Mouse (Mus musculus): ENCODE measurements at regions not wholly inside any gene's neighbourhood (a gene's known extent, or its start where the extent isn't known, plus 50 kb on each side); places are given as distances from the start of the nearest gene placed in this dataset.
A peak's percentile ranks its signal among the peaks of the same experiment; 100 is the strongest.

- H3K27ac ChIP-seq (ENCODE audit: low read length) = no peak overlapping the region
- H3K4me1 ChIP-seq (ENCODE audit: control insufficient read depth, insufficient read depth, low read length) = peaks cover 3% of the 10 kb centered on the region; the same call in 1 of the 2 replicates
- H3K9me3 ChIP-seq (replicated peaks; ENCODE audit: control insufficient read depth, low read length) = no peaks in the 10 kb centered on the region
- 35% methylated on average over 3 of the region's 3 CpGs for WGBS
- H3K4me3 ChIP-seq (ENCODE audit: low read length) = no peak overlapping the region
- no peak overlapping the region for H3K4me2 ChIP-seq (ENCODE audit: low read depth, low read length)
- no peak for ATAC-seq (replicated peaks; ENCODE audit: extremely low read depth, insufficient read depth, low FRiP score)
- no peak overlapping the region for H3K9ac ChIP-seq (ENCODE audit: low read length)
- no peaks in the 10 kb centered on the region; the same call in 1 of the 2 replicates for H3K27me3 ChIP-seq (ENCODE audit: control insufficient read depth, insufficient read depth, low read length)
- no peaks in the 10 kb centered on the region for H3K36me3 ChIP-seq (ENCODE audit: control insufficient read depth, insufficient read depth)
Observed at GRCm38 (mm10) chr19:14785661-14786060, 187.8 kb upstream of the Tle4 start.

- no peak for ATAC-seq (replicated peaks; ENCODE audit: extremely low read depth, insufficient read depth, low FRiP score)
- H3K27me3 ChIP-seq (ENCODE audit: control insufficient read depth, insufficient read depth, low read length) = peaks cover 4% of the 10 kb centered on the region; the same call in 1 of the 2 replicates
- H3K27ac ChIP-seq (ENCODE audit: low read length) = no peak overlapping the region
- no peak overlapping the region for H3K9ac ChIP-seq (ENCODE audit: low read length)
- no peaks in the 10 kb centered on the region; the same call in 1 of the 2 replicates for H3K4me1 ChIP-seq (ENCODE audit: control insufficient read depth, insufficient read depth, low read length)
- no peaks in the 10 kb centered on the region for H3K9me3 ChIP-seq (replicated peaks; ENCODE audit: control insufficient read depth, low read length)
- H3K36me3 ChIP-seq (ENCODE audit: control insufficient read depth, insufficient read depth) = no peaks in the 10 kb centered on the region
- no peak overlapping the region for H3K4me2 ChIP-seq (ENCODE audit: low read depth, low read length)
- WGBS = 39% methylated on average over 7 of the region's 7 CpGs
- no peak overlapping the region for H3K4me3 ChIP-seq (ENCODE audit: low read length)
Observed at GRCm38 (mm10) chr19:14777709-14778108, 179.9 kb upstream of the Tle4 start.

- 16% methylated on average over 10 of the region's 10 CpGs for WGBS
- H3K9me3 ChIP-seq (replicated peaks; ENCODE audit: control insufficient read depth, low read length) = no peaks in the 10 kb centered on the region
- no peak overlapping the region; the same call in 1 of the 2 replicates for H3K4me2 ChIP-seq (ENCODE audit: low read depth, low read length)
- H3K4me3 ChIP-seq (ENCODE audit: low read length) = no peak overlapping the region
- no peak overlapping the region for H3K9ac ChIP-seq (ENCODE audit: low read length)
- H3K27ac ChIP-seq (ENCODE audit: low read length) = no peak overlapping the region
- H3K36me3 ChIP-seq (ENCODE audit: control insufficient read depth, insufficient read depth) = no peaks in the 10 kb centered on the region
- peaks cover 4% of the 10 kb centered on the region; the same call in 1 of the 2 replicates for H3K27me3 ChIP-seq (ENCODE audit: control insufficient read depth, insufficient read depth, low read length)
- H3K4me1 ChIP-seq (ENCODE audit: control insufficient read depth, insufficient read depth, low read length) = peaks cover 2% of the 10 kb centered on the region
- no peak for ATAC-seq (replicated peaks; ENCODE audit: extremely low read depth, insufficient read depth, low FRiP score)
Observed at GRCm38 (mm10) chr19:14777198-14777597, 179.3 kb upstream of the Tle4 start.

- H3K4me3 ChIP-seq (ENCODE audit: low read length) = no peak overlapping the region
- H3K27me3 ChIP-seq (ENCODE audit: control insufficient read depth, insufficient read depth, low read length) = peaks cover 4% of the 10 kb centered on the region; the same call in 1 of the 2 replicates
- peaks cover 3% of the 10 kb centered on the region for H3K4me1 ChIP-seq (ENCODE audit: control insufficient read depth, insufficient read depth, low read length)
- ATAC-seq (replicated peaks; ENCODE audit: extremely low read depth, insufficient read depth, low FRiP score) = no peak
- H3K36me3 ChIP-seq (ENCODE audit: control insufficient read depth, insufficient read depth) = no peaks in the 10 kb centered on the region
- 75% methylated on average over 5 of the region's 5 CpGs for WGBS
- H3K9ac ChIP-seq (ENCODE audit: low read length) = no peak overlapping the region
- H3K27ac ChIP-seq (ENCODE audit: low read length) = no peak overlapping the region
- H3K4me2 ChIP-seq (ENCODE audit: low read depth, low read length) = no peak overlapping the region
- H3K9me3 ChIP-seq (replicated peaks; ENCODE audit: control insufficient read depth, low read length) = no peaks in the 10 kb centered on the region
Observed at GRCm38 (mm10) chr19:14776791-14777190, 178.9 kb upstream of the Tle4 start.

- peak; percentile 70 for ATAC-seq (replicated peaks; ENCODE audit: extremely low read depth, insufficient read depth, low FRiP score)
- no peaks in the 10 kb centered on the region for H3K27me3 ChIP-seq (ENCODE audit: control insufficient read depth, insufficient read depth, low read length)
- 53% methylated on average over 2 of the region's 2 CpGs for WGBS
- no peaks in the 10 kb centered on the region for H3K36me3 ChIP-seq (ENCODE audit: control insufficient read depth, insufficient read depth)
- no peak overlapping the region for H3K4me3 ChIP-seq (ENCODE audit: low read length)
- no peak overlapping the region for H3K27ac ChIP-seq (ENCODE audit: low read length)
- H3K4me2 ChIP-seq (ENCODE audit: low read depth, low read length) = no peak overlapping the region
- H3K9ac ChIP-seq (ENCODE audit: low read length) = no peak overlapping the region
- H3K9me3 ChIP-seq (replicated peaks; ENCODE audit: control insufficient read depth, low read length) = peaks cover 3% of the 10 kb centered on the region; the same call in 1 of the 2 replicates
- H3K4me1 ChIP-seq (ENCODE audit: control insufficient read depth, insufficient read depth, low read length) = peaks cover 5% of the 10 kb centered on the region
Observed at GRCm38 (mm10) chr19:14772794-14773193, 174.9 kb upstream of the Tle4 start.

GRCm38 (mm10) chr19:14752646-14753045 lies 154.8 kb upstream of the Tle4 start:
- Histone ChIP-seq H3K4me1 (ENCODE audit: control insufficient read depth, insufficient read depth, low read length) (no peaks in the 10 kb centered on the region), H3K36me3 (ENCODE audit: control insufficient read depth, insufficient read depth) (no peaks in the 10 kb centered on the region), H3K4me3 (ENCODE audit: low read length) (no peak overlapping the region), H3K27ac (ENCODE audit: low read length) (no peak overlapping the region), H3K9ac (ENCODE audit: low read length) (no peak overlapping the region), H3K9me3 (replicated peaks; ENCODE audit: control insufficient read depth, low read length) (no peaks in the 10 kb centered on the region), H3K27me3 (ENCODE audit: control insufficient read depth, insufficient read depth, low read length) (no peaks in the 10 kb centered on the region), H3K4me2 (ENCODE audit: low read depth, low read length) (no peak overlapping the region)
- ATAC-seq (replicated peaks; ENCODE audit: extremely low read depth, insufficient read depth, low FRiP score) = no peak

GRCm38 (mm10) chr19:14742361-14742760 lies 144.5 kb upstream of the Tle4 start:
- H3K9me3 ChIP-seq (replicated peaks; ENCODE audit: control insufficient read depth, low read length) = no peaks in the 10 kb centered on the region
- no peak for ATAC-seq (replicated peaks; ENCODE audit: extremely low read depth, insufficient read depth, low FRiP score)
- no peak overlapping the region for H3K4me3 ChIP-seq (ENCODE audit: low read length)
- H3K9ac ChIP-seq (ENCODE audit: low read length) = no peak overlapping the region
- H3K27me3 ChIP-seq (ENCODE audit: control insufficient read depth, insufficient read depth, low read length) = no peaks in the 10 kb centered on the region
- H3K27ac ChIP-seq (ENCODE audit: low read length) = no peak overlapping the region
- 85% methylated on average over 3 of the region's 3 CpGs for WGBS
- no peaks in the 10 kb centered on the region for H3K36me3 ChIP-seq (ENCODE audit: control insufficient read depth, insufficient read depth)
- H3K4me1 ChIP-seq (ENCODE audit: control insufficient read depth, insufficient read depth, low read length) = no peaks in the 10 kb centered on the region
- H3K4me2 ChIP-seq (ENCODE audit: low read depth, low read length) = no peak overlapping the region

GRCm38 (mm10) chr19:14740936-14741335 lies 143.1 kb upstream of the Tle4 start:
- H3K4me2 ChIP-seq (ENCODE audit: low read depth, low read length) = no peak overlapping the region
- WGBS = 84% methylated on average over 1 of the region's 1 CpGs
- H3K4me3 ChIP-seq (ENCODE audit: low read length) = no peak overlapping the region
- H3K9me3 ChIP-seq (replicated peaks; ENCODE audit: control insufficient read depth, low read length) = no peaks in the 10 kb centered on the region
- no peak overlapping the region for H3K27ac ChIP-seq (ENCODE audit: low read length)
- no peaks in the 10 kb centered on the region for H3K4me1 ChIP-seq (ENCODE audit: control insufficient read depth, insufficient read depth, low read length)
- ATAC-seq (replicated peaks; ENCODE audit: extremely low read depth, insufficient read depth, low FRiP score) = no peak
- no peaks in the 10 kb centered on the region for H3K27me3 ChIP-seq (ENCODE audit: control insufficient read depth, insufficient read depth, low read length)
- no peaks in the 10 kb centered on the region for H3K36me3 ChIP-seq (ENCODE audit: control insufficient read depth, insufficient read depth)
- no peak overlapping the region for H3K9ac ChIP-seq (ENCODE audit: low read length)

- Histone ChIP-seq H3K9me3 (replicated peaks; ENCODE audit: control insufficient read depth, low read length) (no peaks in the 10 kb centered on the region), H3K4me1 (ENCODE audit: control insufficient read depth, insufficient read depth, low read length) (no peaks in the 10 kb centered on the region), H3K9ac (ENCODE audit: low read length) (no peak overlapping the region), H3K4me2 (ENCODE audit: low read depth, low read length) (no peak overlapping the region), H3K27me3 (ENCODE audit: control insufficient read depth, insufficient read depth, low read length) (no peaks in the 10 kb centered on the region), H3K27ac (ENCODE audit: low read length) (no peak overlapping the region), H3K4me3 (ENCODE audit: low read length) (no peak overlapping the region), H3K36me3 (ENCODE audit: control insufficient read depth, insufficient read depth) (no peaks in the 10 kb centered on the region)
- ATAC-seq (replicated peaks; ENCODE audit: extremely low read depth, insufficient read depth, low FRiP score) = no peak
- WGBS = 88% methylated on average over 1 of the region's 1 CpGs
Observed at GRCm38 (mm10) chr19:14740139-14740538, 142.3 kb upstream of the Tle4 start.
